Mouse (Mus musculus) right cerebral cortex, adult 2 months (tissue): Measurements from ENCODE around the gene Basp1.
"Not testable (repeated sequence)": the region's sequence is repeated elsewhere in the genome, so short reads cannot be mapped to it uniquely, and the experiment has no call there.

ENCODE experiments used
- DNase-seq, 2 experiments: peaks; one replicate each; pipeline ENCODE4 v3.0.0; 2021 to 2022; ENCODE audit warnings: low spot score in 2 of 2

The Basp1 gene

DNA sequence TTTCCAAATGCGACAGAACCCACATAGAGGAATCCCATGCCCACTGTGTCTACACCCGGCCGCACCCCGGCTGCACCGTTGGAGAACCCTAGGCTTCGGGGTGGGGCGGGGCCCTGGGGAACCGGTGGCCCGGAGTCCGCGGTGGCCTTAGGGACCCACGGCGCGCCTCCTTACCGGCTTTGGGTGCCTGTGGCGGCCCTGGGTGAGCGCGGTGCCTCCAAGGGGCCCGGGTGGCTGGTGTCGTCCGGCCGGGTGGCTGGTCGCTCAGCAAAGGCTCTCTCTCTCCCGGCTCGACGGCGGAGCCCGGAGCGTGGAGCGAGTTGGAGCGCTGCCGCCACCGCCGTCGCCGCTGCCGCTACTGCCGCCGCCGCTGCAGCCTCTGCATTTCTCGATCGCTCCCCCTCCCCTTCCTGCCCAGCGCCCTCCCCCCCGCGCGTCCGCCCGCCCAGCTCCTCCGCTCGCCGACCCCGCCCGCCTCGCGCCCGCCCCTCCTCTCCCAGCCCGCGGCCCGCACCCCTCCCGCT is at the start of gene Basp1:
Gene Basp1 (minus strand): TSS at position 387 of the 524 bp plus-strand sequence.
- peak; percentile 65 to 67 for DNase-seq

DNA sequence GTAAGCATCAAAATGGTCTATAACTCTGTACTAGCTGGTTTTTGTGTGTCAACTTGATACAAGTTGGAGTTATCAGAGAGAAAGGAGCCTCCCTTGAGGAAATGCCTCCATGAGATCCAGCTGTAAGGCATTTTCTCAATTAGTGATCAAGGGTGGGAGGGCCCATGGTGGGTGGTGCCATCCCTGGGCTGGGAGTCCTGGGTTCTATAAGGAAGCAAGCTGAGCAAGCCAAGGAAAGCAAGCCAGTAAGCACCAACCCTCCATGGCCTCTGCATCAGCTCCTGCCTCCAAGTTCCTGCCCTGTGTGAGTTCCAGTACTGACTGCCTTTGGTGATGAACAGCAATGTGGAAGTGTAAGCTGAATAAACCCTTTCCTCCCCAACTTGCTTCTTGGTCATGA is 49.5 kb upstream of the Basp1 start:
- DNase-seq, result not testable (repeated sequence)

DNA sequence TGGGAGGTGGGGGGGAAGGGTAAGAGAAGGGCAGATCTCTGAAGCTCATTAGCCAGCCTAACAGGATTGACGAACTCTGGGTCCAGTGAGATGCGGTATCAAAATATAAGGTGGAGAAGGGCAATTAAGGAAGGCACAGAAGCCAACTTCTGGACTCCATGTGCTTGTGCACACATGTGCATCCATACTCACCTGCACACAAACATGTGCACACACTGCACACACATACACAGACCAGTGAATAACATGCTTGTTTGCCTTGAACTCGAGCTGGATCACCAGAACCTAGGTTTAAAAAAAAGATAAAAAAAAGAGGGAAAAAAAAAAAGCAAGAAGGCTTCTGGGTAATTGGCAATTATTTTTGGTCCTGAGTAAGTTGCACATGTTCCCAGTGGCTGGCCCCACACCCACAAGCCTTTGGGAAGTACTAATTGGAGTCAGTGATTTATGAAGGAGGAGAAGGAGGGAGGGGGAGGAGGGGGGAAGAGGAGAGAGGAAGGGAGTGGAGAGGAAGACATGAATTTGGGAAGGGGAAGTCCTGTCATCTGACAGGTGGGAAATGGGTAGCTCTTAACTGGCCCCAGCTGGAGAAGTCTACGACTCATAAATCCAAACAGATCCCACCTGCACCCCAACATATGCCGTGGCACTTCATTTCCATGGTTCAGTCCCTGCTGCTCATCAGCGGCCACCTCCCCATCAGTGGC is 48.6 kb upstream of the Basp1 start:
- no peak for DNase-seq

DNA sequence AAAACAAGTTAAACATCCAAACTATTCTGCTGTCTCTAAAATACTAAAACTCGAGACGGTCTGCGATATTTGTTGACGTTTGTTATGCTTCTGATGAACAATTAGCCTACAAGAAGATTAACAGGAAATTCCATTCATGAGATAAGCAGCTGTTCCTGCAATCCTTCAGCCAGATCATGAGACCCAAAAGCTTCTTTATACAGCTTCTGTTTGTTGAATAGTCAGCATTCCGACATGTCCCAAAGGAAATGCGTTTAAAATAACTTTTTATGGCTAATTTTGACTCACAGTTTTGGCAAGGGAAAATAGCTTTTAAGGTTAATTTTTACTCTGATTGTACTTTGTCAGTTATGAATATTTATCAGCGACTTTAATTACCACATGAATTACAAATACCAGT is 46.3 kb upstream of the Basp1 start:
- DNase-seq, result no peak

DNA sequence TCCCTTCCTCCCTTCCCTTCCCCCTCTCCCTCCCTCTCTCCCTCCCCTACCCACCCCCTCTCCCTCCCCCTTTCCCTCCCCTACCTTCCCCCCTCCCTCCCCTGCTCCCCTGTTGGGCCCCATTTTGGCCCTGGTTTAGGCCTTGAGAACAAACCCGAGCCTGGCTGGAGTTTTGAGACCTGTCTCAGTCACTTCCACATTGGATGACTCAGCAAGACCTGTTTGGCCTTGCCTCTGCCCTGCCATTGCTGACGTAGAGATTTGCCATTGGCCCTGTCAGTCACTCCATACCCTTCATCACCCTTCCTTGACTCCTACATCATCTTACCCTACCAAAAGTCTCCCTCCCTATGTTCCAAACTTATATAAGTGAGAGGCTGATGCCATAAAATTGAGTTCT is 43.9 kb upstream of the Basp1 start:
- DNase-seq, result no peak

DNA sequence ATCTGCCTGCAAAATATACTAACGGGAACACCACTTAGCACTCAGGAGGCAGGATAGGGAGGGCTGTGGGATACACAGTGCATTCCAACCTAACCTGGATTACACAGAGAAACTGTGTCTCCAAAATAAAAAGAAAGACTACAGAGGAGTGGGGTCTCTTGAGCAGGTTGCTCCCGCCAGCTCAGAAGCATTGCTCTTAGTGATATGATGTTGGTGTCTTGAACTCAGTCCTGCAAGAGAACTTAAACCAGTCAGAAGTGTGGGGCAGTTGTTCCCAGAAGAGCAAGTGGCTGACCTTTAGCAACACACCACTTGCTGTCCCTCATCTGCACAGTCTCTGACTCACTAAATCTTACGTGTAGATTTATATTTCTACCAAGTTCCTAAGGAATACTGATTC is 40.0 kb upstream of the Basp1 start:
- no peak for DNase-seq

DNA sequence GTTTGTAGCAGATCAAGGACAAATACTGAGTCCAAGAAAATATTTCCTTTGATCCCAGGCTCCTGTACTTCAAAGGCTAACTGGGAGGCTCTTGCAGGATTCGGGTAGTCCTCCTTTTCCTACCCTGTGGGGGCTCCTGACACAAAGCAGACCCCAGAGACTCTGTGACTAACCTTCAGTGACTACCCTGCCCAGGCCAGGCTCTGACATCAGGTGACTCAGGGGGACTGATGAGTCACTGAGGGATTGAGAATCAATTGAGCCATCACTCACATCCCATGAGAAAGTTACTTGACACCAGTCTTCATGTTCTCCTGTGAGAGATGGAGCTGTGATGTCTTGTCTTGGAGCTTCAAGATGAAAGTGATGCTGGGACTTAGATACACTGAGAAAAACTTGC is 35.8 kb upstream of the Basp1 start:
- no peak for DNase-seq

DNA sequence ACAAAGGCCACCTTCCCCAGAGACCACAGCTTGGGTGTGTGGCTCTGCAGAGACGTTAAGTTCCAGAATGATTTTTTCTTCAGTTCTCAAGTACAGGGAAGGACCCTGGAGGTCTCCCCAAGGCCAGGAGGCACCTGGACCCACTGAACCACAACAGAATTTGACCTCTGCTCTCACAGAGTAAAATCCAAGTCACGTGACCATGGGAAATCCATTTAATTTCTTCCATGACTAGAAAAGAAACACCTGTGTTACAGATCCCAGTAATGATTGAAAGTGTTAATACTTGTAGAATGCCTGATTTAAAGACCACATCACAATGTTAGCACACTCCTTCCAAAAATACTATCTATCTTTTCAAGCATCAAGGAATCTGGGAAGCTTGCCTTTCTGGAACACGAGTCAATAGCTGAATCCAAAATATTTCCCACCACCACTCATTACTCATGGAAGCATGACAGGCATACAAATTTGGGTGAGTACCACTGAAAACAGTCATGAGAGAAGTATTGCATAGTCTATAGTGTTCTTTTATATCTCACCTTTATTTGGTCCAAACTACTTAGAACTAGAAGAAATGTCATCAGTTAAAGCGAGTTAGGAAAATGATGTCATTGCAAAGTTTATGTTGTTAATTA is 35.3 kb upstream of the Basp1 start:
- DNase-seq, result no peak

DNA sequence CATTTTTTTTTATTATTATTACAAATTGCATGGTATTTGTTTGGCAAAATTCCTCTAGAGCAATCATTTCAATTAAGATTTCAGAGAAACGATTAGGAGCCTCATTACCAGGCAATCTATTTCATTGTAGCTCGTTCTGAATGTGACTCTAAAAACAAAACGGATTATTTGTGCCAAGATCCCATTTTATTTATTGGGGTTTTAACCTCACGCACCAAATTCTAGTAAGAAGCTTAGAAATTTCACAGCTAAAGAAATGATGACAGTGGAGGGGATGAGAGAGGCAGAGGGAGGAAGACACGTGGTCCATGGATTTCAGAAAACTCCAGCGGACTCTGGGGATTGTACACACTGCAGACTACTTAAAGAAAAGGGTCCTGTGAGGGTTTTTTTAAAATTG is 33.6 kb upstream of the Basp1 start:
- DNase-seq, result no peak

DNA sequence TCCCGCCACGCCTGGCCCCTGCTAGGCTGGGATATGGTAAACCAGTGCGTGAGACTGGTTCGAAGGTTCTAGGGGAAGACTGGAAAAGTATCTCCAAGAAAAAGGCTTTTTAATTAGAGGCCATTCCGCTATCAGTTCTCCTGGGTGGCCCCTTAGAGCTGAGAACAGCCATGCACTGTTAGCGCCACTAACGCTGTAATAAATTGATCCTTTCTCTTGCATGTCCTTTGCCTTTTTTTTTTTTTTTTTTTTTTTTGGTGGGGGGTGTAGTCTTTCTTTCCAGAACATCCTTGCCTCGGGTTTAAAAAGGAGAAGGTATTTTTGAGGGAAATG is 32.6 kb upstream of the Basp1 start:
- no peak for DNase-seq

DNA sequence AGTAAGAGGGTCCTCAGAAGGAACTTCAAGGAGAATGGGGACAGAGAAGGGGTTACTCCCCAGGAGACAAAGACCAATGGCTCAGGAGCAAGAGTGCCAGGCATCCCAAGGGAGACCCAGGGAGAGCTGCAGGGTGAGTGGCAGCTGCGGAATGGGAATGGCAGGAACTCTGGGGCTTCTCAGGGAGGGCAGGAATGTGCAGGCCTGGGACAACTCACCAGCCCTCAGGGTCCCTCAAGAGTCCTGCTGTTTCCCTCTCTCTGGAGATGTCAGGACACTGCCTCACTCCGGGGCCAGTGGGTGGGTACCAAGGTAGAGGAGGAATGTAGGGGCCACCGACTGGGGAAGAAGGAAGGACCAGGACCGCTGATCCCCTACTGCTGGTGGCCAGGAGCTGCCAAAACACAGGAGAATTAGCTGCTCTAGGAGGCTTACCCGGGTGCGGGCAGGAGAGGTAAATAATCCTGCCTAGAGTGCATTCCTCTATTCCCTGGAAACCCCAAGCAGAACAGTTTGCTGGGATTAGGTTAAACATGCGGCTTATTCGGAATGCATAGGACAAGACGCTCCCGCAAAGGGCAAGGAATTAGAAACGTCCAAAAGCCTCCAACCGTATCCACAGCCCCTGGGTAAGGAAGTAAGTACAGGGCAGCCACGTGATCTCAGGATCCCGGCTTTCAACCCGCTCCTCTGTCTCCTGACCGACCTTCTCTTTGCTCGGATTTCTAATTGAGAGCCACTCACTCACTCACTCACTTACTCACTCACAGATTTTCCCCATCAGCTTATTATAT is 32.0 kb upstream of the Basp1 start:
- no peak for DNase-seq

DNA sequence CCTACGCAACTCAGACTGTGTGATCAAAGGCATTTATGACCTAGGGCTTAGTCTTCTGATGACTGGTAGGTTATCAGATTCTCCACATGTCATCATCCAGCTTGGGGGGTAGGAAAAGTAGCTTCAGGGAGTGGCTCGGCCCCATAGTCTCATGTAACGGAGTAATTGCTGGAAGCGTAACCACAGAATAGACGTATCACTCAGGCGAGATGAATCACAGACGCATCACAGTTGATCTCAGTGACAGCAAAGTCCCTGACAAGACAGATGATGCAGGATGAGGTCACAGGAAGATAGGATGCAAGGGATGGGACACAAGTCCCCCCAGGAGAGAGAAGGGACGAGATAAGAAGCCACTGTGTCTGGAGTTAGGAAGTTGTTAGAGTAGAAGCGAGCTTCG is 30.6 kb upstream of the Basp1 start:
- DNase-seq, result no peak

DNA sequence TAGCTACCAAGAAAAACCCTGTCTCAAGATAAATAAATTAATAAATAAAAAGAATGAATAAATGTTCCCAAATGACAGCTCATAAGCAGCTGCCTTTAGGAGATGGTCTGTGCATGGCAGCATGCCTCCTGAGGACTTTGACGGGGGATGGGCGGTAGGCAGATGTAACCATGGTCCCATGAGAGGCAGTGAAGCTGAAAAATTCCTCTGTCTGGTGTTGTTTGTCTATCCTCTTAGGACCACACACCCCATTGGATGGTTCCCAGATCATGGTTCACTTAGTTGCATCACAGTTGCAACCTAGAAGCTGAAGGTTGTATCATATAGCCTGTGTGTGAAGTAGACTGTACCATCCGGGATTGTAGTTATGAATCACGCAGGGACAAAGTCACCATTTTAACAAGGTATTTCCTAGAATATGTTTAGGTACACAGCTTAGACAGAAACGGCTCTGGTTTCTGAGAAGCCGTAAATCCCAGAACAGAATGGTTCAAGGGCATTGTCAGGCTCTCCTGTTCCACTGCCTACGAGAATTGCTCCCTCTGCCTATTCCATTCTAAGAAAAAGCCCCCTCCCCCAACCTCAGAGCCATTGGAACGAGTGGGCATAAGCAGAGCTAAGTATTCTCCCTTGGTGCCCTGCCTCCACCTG is 29.7 kb upstream of the Basp1 start:
- no peak for DNase-seq

DNA sequence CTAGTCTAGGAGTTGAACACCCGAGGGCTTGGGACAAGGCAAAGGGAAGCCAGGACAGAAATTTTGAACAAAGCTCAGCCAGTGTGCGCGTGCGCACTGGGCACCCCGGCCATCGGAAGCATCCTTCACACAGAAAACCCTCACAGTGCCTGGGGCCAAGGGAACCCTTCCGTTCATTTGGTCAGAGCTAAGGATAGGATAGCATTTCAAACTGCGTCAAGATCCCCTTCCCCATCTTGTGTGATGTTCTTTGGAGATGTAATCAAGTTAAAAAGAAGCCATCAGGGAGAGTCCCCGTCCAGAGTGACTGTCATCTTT is 28.3 kb upstream of the Basp1 start:
- no peak for DNase-seq

DNA sequence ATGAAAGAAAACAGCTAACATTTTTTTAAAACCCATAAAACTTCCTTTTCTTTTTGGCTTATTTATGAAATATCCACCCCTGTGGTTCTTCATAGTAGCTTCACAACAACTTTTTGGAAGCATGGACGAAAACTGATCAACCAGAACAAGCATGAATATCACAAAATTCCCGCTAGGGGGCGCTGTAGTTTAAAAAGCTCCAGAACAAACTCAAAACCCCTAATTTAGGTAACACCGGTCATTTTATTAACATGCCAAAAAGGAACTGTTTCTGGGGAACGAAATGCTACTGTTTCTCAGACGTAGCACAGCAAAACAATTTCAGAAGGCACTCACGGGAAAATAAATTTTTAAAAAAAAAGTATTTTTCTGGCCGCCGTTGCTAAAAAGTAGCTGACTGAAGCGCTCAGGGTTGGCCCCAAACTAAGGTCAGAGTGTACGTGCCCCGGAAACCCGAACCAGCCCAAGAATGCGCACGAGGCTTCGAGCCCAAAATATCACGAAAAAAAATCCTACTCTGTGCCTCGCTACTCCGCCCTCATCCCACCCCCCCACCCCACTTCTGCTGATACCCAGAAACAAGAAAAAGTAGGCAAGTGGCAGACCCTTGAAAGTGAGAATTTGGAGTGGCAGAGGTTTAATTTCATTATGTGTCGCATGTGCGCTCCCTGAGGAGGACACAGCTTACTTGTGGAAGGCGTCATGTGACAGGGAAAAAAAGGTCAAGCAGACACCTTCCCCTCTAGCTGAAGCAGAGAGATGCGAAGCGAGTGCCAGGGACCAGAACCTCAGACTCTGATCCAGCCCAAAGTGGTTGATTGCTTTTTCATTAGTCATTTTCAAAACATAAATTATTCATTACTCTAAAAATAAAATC is 27.7 kb upstream of the Basp1 start:
- DNase-seq, result peak; percentile 69 to 75

DNA sequence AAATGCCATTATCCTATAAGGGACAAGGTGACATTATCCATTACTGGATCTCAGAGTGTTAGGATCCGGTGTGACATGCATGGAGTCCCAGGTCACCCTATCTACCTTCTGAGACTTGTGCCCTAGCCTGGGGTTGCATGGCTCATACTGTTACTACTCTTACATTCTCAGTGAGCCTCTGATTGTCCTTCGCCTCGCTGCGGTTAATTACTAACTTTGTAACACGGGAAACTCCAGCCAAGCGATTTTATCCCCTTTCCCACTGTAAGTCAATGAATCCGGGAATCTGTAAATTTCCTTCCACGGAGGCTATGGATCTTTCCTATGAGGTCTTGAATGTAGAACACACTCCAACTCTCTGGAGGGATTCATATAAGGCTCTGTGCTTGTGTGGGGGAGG is 26.8 kb upstream of the Basp1 start:
- no peak for DNase-seq

DNA sequence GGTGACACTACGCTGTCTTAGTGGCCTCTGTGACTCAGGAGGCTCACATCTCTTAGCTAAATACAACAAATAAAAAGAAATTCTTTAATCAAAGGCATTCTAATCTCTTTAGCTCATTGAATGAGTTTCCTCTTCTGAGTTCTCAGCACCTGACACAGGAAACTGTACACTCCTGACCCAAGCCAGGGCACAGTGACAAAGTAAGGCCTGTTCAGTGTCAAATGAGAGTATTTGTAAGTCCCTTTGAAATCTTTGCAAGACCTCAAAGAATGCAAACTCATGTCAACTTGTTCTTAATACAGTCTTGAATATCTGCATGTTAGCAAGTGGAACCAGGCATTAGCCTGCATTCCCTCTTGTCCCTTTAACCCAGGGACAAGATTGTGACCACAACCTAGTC is 18.8 kb upstream of the Basp1 start:
- DNase-seq, result no peak

DNA sequence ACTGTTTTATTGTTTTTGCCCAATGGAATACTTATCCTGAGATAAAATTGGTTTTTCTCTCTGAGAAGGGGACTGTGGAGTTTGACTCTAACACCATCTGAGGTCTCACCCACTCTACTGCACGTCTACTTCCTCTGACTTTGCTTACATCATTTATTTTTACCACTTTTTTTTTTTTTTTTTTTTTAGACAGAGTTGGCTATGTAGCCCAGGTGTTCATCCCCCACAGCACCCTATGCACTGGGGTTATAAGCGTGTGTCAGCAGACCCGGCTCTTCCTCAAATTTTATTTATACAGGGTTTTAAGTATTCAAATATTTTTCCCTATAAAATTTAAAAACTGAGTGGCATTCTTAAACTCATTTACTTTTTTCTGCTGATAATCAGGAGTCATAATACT is 16.6 kb upstream of the Basp1 start:
- no peak for DNase-seq

DNA sequence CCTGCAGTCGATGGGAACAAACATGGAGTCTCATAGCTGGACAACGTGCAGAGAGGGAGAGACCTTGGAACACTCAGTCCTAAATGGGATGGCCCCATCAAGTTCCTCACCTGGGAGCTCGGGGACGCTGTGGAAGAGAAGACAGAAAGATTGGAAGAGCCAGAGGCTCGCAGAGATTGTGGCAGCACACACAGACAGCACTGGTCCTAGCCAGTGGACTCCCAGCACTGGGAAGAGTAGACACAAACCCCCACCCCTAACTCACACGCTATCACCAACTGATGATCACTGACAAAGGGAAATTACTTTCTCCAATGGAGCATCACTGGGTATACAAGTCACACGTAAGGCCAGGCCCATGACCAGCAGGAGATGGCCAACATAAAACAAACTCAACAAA is 15.4 kb upstream of the Basp1 start:
- DNase-seq, result no peak

DNA sequence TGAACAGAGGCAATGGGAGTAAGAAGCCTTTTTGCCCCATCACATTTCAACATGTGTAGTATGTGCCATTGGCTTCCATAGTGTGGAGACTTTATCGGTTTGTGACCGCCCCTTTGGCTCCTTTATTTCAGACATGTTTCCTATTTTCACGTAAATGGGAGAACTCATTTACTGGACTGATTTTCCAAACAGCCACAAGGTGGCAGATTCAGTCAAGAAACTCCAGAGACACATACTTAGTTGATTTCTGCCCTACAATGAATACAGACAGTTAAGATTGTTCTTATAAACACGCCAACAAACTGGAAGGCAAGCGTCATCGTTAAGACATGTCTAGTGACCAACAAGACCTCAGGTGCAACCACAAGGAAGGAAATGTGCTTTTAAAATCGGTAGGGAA is 15.0 kb upstream of the Basp1 start:
- peak; percentile 44 to 63 for DNase-seq

DNA sequence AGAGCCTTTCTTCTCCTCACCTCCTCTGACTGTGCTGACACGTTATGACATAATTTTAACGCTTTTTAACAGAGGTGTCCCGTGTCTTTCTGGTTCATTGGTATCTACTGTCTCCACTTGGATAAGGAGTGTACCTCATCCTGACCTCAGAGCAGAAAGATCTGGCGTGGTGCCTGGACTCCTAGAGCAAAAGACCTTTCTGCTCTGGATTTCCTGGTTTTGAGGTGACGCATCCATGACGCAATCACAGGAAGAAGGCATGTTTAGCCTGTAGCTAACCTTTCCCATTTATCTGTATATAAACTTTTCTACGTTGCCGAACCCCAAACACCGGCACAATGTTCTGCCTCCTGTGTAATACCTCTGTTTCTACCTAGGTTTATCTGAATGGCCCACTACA is 6.7 kb upstream of the Basp1 start:
- no peak for DNase-seq

DNA sequence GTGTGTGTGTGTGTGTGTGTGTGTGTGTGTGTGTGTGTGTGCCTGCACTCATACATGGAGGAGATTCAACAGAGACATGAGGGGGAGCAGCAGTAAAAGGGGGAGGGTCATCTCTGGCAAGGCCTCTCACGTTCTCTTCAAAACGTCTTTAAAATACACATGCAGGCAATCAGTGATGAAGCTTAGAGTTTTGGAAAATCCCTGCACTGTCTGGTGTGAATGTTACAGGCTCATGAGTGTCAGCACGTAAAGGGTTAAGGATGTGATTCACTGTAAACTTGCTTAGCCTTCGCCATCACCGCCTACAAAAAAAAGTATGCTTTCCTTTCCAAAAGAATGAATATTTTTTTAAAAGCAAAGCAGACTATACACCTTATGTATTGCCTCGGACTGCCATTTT is 2.8 kb upstream of the Basp1 start:
- no peak for DNase-seq
